Mouse (Mus musculus) CD4-positive naive resting alpha-beta T cell, adult 57 days (primary cell): ENCODE data around the gene AU022751. TPM values are rescaled to one million over a fixed set of nuclear protein-coding genes. Genes with fewer than 3 reads are reported as not detected.

Source experiments
- total RNA-seq: library from RNA; stranded (reverse); gene quantifications from one replicate; pipeline ENCODE4 v1.2.4, GENCODE M21; 2023

Gene AU022751
- total RNA-seq: not detected

GRCm38 (mm10) chrX:6082954-6083680, at the start of gene AU022751:
AU022751 (minus strand) TSS chrX:6083419.

GRCm38 (mm10) chrX:6047066-6047935, 35.9 kb downstream of the AU022751 start, which contains the start of gene Nudt11:
Nudt11 (plus strand) TSS chrX:6047453.

Other genes starting within 250 kb of the AU022751 start
- gene Nudt11, start 36.0 kb downstream of the AU022751 start, total RNA-seq: not detected
- gene Nudt10, start 89.6 kb upstream of the AU022751 start, total RNA-seq: not detected
- not detected for gene Bmp15, start 237.3 kb upstream of the AU022751 start, total RNA-seq